Mouse (Mus musculus) monocyte, adult 2 months (primary cell): Measurements from ENCODE around the gene Ldb1.

Experiments
- DNase-seq, 2 experiments: peaks; one replicate each; pipeline ENCODE4 v3.0.0; 2022; ENCODE audit warnings: low spot score in 2 of 2, low read depth in 1 of 2

Gene Ldb1

GRCm38 (mm10) chr19:45984379-45984778 lies 60.6 kb downstream of the Ldb1 start:
- no peak for DNase-seq
